Mouse (Mus musculus) embryonic facial prominence, embryonic 12.5 days (tissue): Measurements from ENCODE around the gene Marveld2. TPM values are rescaled to one million over a fixed set of nuclear protein-coding genes. Genes with fewer than 3 reads are reported as not detected.

Experiments
- ATAC-seq: fragments of 200-750 bp; cut with Nextera tagmentation; 2 replicates; pipeline ENCODE4 v1.8.0; 2017; ENCODE audit not compliant: insufficient number of reproducible peaks, insufficient read depth, low FRiP score, low TSS enrichment
- H3K27ac ChIP-seq: fragments of 300-500 bp; sonication (generic); 2 replicates; pipeline ENCODE4 v1.5.1; 2016; ENCODE audit warnings: mild to moderate bottlenecking
- H3K27me3 ChIP-seq: fragments of 300-500 bp; sonication (generic); 2 replicates; pipeline ENCODE4 v1.6.1; 2016; ENCODE audit warnings: mild to moderate bottlenecking, moderate library complexity
- H3K36me3 ChIP-seq: fragments of 300-500 bp; sonication (generic); 2 replicates; pipeline ENCODE4 v1.6.1; 2016; ENCODE audit warnings: mild to moderate bottlenecking
- H3K4me1 ChIP-seq: fragments of 300-500 bp; sonication (generic); 2 replicates; pipeline ENCODE4 v1.6.1; 2016
- H3K4me2 ChIP-seq: fragments of 300-500 bp; sonication (generic); replicated peaks from 2 replicates; pipeline ENCODE4 v1.6.1; 2016; ENCODE audit warnings: mild to moderate bottlenecking, moderate library complexity
- H3K4me3 ChIP-seq: fragments of 300-500 bp; sonication (generic); 2 replicates; pipeline ENCODE4 v1.5.1; 2016; ENCODE audit warnings: mild to moderate bottlenecking
- H3K9ac ChIP-seq: fragments of 300-500 bp; sonication (generic); 2 replicates; pipeline ENCODE4 v1.6.1; 2016; ENCODE audit warnings: mild to moderate bottlenecking, moderate library complexity
- H3K9me3 ChIP-seq: fragments of 300-500 bp; sonication (generic); 2 replicates; pipeline ENCODE4 v1.6.1; 2016; ENCODE audit warnings: mild to moderate bottlenecking, moderate library complexity
- WGBS: fragments of 180-500 bp; shearing (Covaris S2); methylation state at CpG from one replicate; pipeline ENCODE4 v1.1.7; 2016; 5-methylcytosine and 5-hydroxymethylcytosine counted together
- polyA plus RNA-seq: library from polyadenylated mRNA; unstranded; fragments of >200 nt; fragmentation: Nextera tagmentation; extraction: Ambion mirVana; gene quantifications from 2 replicates; pipeline ENCODE4 v1.2.1, GENCODE M21; 2016

Gene Marveld2
- 4.6 and 4.8 TPM in 2 replicates for polyA plus RNA-seq

- Histone ChIP-seq H3K27ac (no peak within 1 kb of the TSS), H3K4me1 (0 out of 2 replicates have a peak, but pooled peaks cover 5% of the 10 kb centered on the region), H3K4me2 (peak within 1 kb of the TSS; percentile 94), H3K4me3 (peak within 1 kb of the TSS; percentile 55), H3K9ac (peak within 1 kb of the TSS; percentile 58), H3K36me3 (peaks cover 26% of the 10 kb centered on the region), H3K9me3 (no peaks in the 10 kb centered on the region), H3K27me3 (peaks cover 16% of the 10 kb centered on the region)
- WGBS, result 3% methylated on average over 75 of the region's 77 CpGs
- ATAC-seq, result no peak
These were observed at the start of gene Marveld2 for GRCm38 (mm10) chr13:100616181-100617087. Marveld2 (minus strand) TSS chr13:100616971.

- no peak overlapping the region for H3K4me3 ChIP-seq
- 0 out of 2 replicates have a peak, but pooled peaks cover 6% of the 10 kb centered on the region for H3K36me3 ChIP-seq
- no peaks in the 10 kb centered on the region for H3K9me3 ChIP-seq
- no peak overlapping the region for H3K9ac ChIP-seq
- ATAC-seq, result no peak
- 47% methylated on average over 4 of the region's 4 CpGs for WGBS
- H3K27me3 ChIP-seq, result no peaks in the 10 kb centered on the region
- no peak overlapping the region for H3K27ac ChIP-seq
- no peaks in the 10 kb centered on the region for H3K4me1 ChIP-seq
- H3K4me2 ChIP-seq, result no peak overlapping the region
These were observed 43.2 kb upstream of the Marveld2 start for GRCm38 (mm10) chr13:100659864-100660456.

GRCm38 (mm10) chr13:100658091-100658490 lies 41.3 kb upstream of the Marveld2 start:
- H3K9me3 ChIP-seq, result no peaks in the 10 kb centered on the region
- no peak for ATAC-seq
- no peak overlapping the region for H3K4me2 ChIP-seq
- no peaks in the 10 kb centered on the region for H3K4me1 ChIP-seq
- no peak overlapping the region for H3K27ac ChIP-seq
- H3K9ac ChIP-seq, result no peak overlapping the region
- 0 out of 2 replicates have a peak, but pooled peaks cover 6% of the 10 kb centered on the region for H3K36me3 ChIP-seq
- 92% methylated on average over 5 of the region's 5 CpGs for WGBS
- H3K27me3 ChIP-seq, result no peaks in the 10 kb centered on the region
- H3K4me3 ChIP-seq, result no peak overlapping the region

GRCm38 (mm10) chr13:100651439-100652186 lies 34.8 kb upstream of the Marveld2 start, which contains the start of gene Taf9:
Taf9 (plus strand) TSS chr13:100651579.
- Histone ChIP-seq H3K4me1 (peaks cover 7% of the 10 kb centered on the region), H3K4me2 (peak within 1 kb of the TSS; percentile 89), H3K9ac (peak within 1 kb of the TSS; percentile 94), H3K27me3 (no peaks in the 10 kb centered on the region), H3K4me3 (peak within 1 kb of the TSS; percentile 88), H3K36me3 (peaks cover 9% of the 10 kb centered on the region; the same call in 1 of the 2 replicates), H3K27ac (peak within 1 kb of the TSS; percentile 90), H3K9me3 (no peaks in the 10 kb centered on the region)
- under 1% methylated on average over 62 of the region's 63 CpGs for WGBS
- no peak; the same call in 1 of the 2 replicates for ATAC-seq

GRCm38 (mm10) chr13:100650550-100651438 lies 34.0 kb upstream of the Marveld2 start, which contains the start of the genes Ak6 and Rad17:
Ak6 (plus strand) TSS chr13:100650979.
Rad17 (minus strand) TSS chr13:100651051.
- Histone ChIP-seq H3K36me3 (peaks cover 15% of the 10 kb centered on the region), H3K27ac (peak within 1 kb of the TSS; percentile 90), H3K27me3 (no peaks in the 10 kb centered on the region), H3K4me3 (peak within 1 kb of the TSS; percentile 88), H3K9ac (peak within 1 kb of the TSS; percentile 94), H3K4me1 (peaks cover 7% of the 10 kb centered on the region), H3K9me3 (no peaks in the 10 kb centered on the region), H3K4me2 (peak within 1 kb of the TSS; percentile 89)
- WGBS, result under 1% methylated on average over 72 of the region's 73 CpGs
- ATAC-seq, result peak; percentile 94

GRCm38 (mm10) chr13:100648223-100648622 lies 31.5 kb upstream of the Marveld2 start:
- H3K27ac ChIP-seq, result no peak overlapping the region
- no peak for ATAC-seq
- no peak overlapping the region for H3K9ac ChIP-seq
- no peak overlapping the region for H3K4me2 ChIP-seq
- H3K4me1 ChIP-seq, result peaks cover 7% of the 10 kb centered on the region
- no peaks in the 10 kb centered on the region for H3K27me3 ChIP-seq
- H3K4me3 ChIP-seq, result no peak overlapping the region
- WGBS, result 95% methylated on average over 8 of the region's 8 CpGs
- H3K36me3 ChIP-seq, result peaks cover 33% of the 10 kb centered on the region
- no peaks in the 10 kb centered on the region for H3K9me3 ChIP-seq

GRCm38 (mm10) chr13:100642471-100643209 lies 25.9 kb upstream of the Marveld2 start:
- ATAC-seq, result no peak
- H3K4me3 ChIP-seq, result no peak overlapping the region
- no peaks in the 10 kb centered on the region for H3K4me1 ChIP-seq
- no peaks in the 10 kb centered on the region for H3K9me3 ChIP-seq
- no peak overlapping the region for H3K4me2 ChIP-seq
- no peak overlapping the region for H3K27ac ChIP-seq
- peaks cover 70% of the 10 kb centered on the region for H3K36me3 ChIP-seq
- no peak overlapping the region for H3K9ac ChIP-seq
- WGBS, result 94% methylated on average over 4 of the region's 4 CpGs
- H3K27me3 ChIP-seq, result no peaks in the 10 kb centered on the region

- Histone ChIP-seq H3K4me3 (no peak overlapping the region), H3K36me3 (peaks cover 58% of the 10 kb centered on the region), H3K4me1 (no peaks in the 10 kb centered on the region), H3K9me3 (no peaks in the 10 kb centered on the region), H3K9ac (no peak overlapping the region), H3K27me3 (no peaks in the 10 kb centered on the region), H3K4me2 (no peak overlapping the region), H3K27ac (no peak overlapping the region)
- WGBS, result 90% methylated on average over 3 of the region's 3 CpGs
- ATAC-seq, result no peak
These were observed 17.4 kb upstream of the Marveld2 start for GRCm38 (mm10) chr13:100634106-100634691.

GRCm38 (mm10) chr13:100622241-100622640 lies 5.5 kb upstream of the Marveld2 start:
- 86% methylated on average over 4 of the region's 4 CpGs for WGBS
- Histone ChIP-seq H3K36me3 (peaks cover 61% of the 10 kb centered on the region), H3K9me3 (no peaks in the 10 kb centered on the region)

GRCm38 (mm10) chr13:100617583-100617982 lies 812 bp upstream of the Marveld2 start:
- no peak overlapping the region for H3K4me2 ChIP-seq
- H3K27ac ChIP-seq, result no peak overlapping the region
- H3K9ac ChIP-seq, result no peak overlapping the region
- 0 out of 2 replicates have a peak, but pooled peaks cover 5% of the 10 kb centered on the region for H3K4me1 ChIP-seq
- ATAC-seq, result no peak
- 83% methylated on average over 13 of the region's 13 CpGs for WGBS
- H3K4me3 ChIP-seq, result no peak overlapping the region
- H3K9me3 ChIP-seq, result no peaks in the 10 kb centered on the region
- peaks cover 30% of the 10 kb centered on the region for H3K36me3 ChIP-seq
- H3K27me3 ChIP-seq, result peaks cover 16% of the 10 kb centered on the region

More at GRCm38 (mm10) chr13:100622241-100622640, 5.5 kb upstream of the Marveld2 start:
- Histone ChIP-seq H3K4me1 (no peaks in the 10 kb centered on the region), H3K27me3 (peaks cover 5% of the 10 kb centered on the region), H3K4me3 (no peak overlapping the region), H3K27ac (no peak overlapping the region), H3K4me2 (no peak overlapping the region), H3K9ac (no peak overlapping the region)
- no peak for ATAC-seq
